14 mouse cellular contexts compared by ENCODE assay signal in the genomic region with DNA sequence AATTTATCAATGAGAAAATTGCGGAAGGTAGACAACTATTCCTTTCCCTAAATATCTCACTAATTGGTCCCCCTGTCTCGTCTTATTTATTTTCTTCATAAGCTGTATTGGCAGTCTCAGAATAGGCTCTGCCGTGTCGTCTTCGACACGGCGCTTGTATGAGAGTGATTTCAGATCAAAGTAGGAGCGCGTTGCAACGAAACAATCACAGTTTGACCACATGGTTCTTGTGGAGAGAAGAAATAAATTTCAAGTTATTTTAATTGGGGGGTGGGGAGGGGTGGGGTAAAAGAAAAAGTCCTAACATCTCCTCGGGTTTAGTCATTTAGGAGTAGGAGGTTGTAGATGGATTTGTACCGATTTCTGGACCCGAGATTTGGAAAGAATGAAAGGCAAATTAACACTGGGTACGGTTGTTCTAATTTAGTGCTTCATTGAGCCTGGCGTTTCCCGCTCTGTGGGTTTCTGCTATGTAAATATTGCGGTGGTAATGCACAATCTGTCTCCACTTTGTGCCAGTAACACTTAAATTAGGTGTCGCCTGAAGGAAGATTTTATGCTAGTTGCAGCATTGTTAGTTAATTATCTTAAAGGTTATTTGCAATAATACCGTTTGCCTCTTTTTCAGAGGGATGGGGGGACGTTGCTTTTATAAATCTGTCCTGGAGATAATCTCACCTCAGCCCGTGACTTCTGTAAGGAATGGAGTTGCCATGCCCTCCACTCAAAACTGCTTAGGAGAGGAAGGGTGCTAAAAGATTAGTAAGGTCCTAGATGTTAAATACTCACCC.
A peak's percentile ranks its signal among the peaks of the same experiment; 100 is the strongest.
DNase-seq lines count a peak whose midpoint lies in the region; ATAC-seq and TF ChIP-seq lines count a peak whose summit lies in the region.
"Had no signal": no experiment of that assay in that cellular context is flagged by ENCODE, and none has a peak within 500 bp of the region (broad histone marks: within the 10 kb centered on the region; RNA-seq: fewer than 3 reads in every experiment).

No protein-coding gene starts in this region.

- peak overlapping the region; percentile 19 for H3K4me2 ChIP-seq in hindbrain, embryonic 13.5 days
- H3K4me2 ChIP-seq in hindbrain, embryonic 11.5 days (replicated peaks; ENCODE audit: low read depth, low read length), result no peak overlapping the region
- peak overlapping the region; percentile 87 for H3K4me2 ChIP-seq in CH12.LX (ENCODE audit: insufficient read depth, low read depth, poor library complexity, severe bottlenecking)
- H3K4me2 ChIP-seq in hindbrain, embryonic 16.5 days (ENCODE audit: low read length), result peak overlapping the region; percentile 25
- H3K4me2 ChIP-seq in kidney, embryonic 14.5 days (replicated peaks; ENCODE audit: low read depth, low read length), result no peak overlapping the region; the same call in 1 of the 2 replicates
- H3K4me2 ChIP-seq: liver, embryonic 15.5 days had no signal

- no peak for TF ChIP-seq RAD21 in CH12.LX (IDR thresholded peaks at IDR 0.05; ENCODE audit: low read depth, low read length)

- 44% methylated on average over 21 of the region's 21 CpGs for WGBS in hindbrain, embryonic 13.5 days
- 69% methylated on average over 21 of the region's 21 CpGs for WGBS in hindbrain, embryonic 11.5 days
- 37% methylated on average over 21 of the region's 21 CpGs for WGBS in hindbrain, embryonic 16.5 days
- WGBS in kidney, embryonic 14.5 days, result 39% methylated on average over 21 of the region's 21 CpGs

- H3K9me3 ChIP-seq in hindbrain, embryonic 13.5 days, result no peaks in the 10 kb centered on the region
- H3K9me3 ChIP-seq in hindbrain, embryonic 11.5 days (ENCODE audit: control insufficient read depth, low read length), result no peaks in the 10 kb centered on the region
- H3K9me3 ChIP-seq in CH12.LX (replicated peaks; ENCODE audit: low read length), result no peaks in the 10 kb centered on the region
- no peaks in the 10 kb centered on the region for H3K9me3 ChIP-seq in hindbrain, embryonic 16.5 days (ENCODE audit: control insufficient read depth, low read length)
- H3K9me3 ChIP-seq in kidney, embryonic 14.5 days (ENCODE audit: control insufficient read depth, low read length), result no peaks in the 10 kb centered on the region
- H3K9me3 ChIP-seq: liver, embryonic 15.5 days had no signal

- dilution Hi-C loops in CH12.LX (cut with MboI; ENCODE audit: extremely low pct_ligation_motif_present, extremely low pct_unique_long_range_greater_than_20kb, low sequenced_read_pairs), result no loop called here

- H3K9ac ChIP-seq in hindbrain, embryonic 13.5 days, result no peak overlapping the region
- no peak overlapping the region for H3K9ac ChIP-seq in hindbrain, embryonic 11.5 days (ENCODE audit: low read depth, low read length)
- H3K9ac ChIP-seq in CH12.LX (ENCODE audit: insufficient read depth, low read depth), result no peak overlapping the region
- H3K9ac ChIP-seq in hindbrain, embryonic 16.5 days (ENCODE audit: low read depth, low read length), result no peak overlapping the region
- H3K9ac ChIP-seq in kidney, embryonic 14.5 days (ENCODE audit: low read depth, low read length), result no peak overlapping the region
- H3K9ac ChIP-seq: liver, embryonic 15.5 days had no signal

- H3K79me2 ChIP-seq in CH12.LX (replicated peaks; ENCODE audit: control insufficient read depth, extremely low read depth, insufficient read depth, poor library complexity, severe bottlenecking), result no peaks in the 10 kb centered on the region

- in situ Hi-C loops in CH12.LX (cut with MboI; ENCODE audit: low pct_ligation_motif_present, low pct_unique_long_range_greater_than_20kb, low sequenced_read_pairs), result no loop called here

- ATAC-seq in hindbrain, embryonic 13.5 days (ENCODE audit: low FRiP score), result peak; percentile 66; the same call in 1 of the 2 replicates
- ATAC-seq in hindbrain, embryonic 11.5 days (ENCODE audit: low FRiP score), result no peak
- ATAC-seq in hindbrain, embryonic 16.5 days, result no peak
- no peak for ATAC-seq in kidney, embryonic 14.5 days (ENCODE audit: low FRiP score, low TSS enrichment)
- ATAC-seq in inflammation-experienced regulatory T-cells, adult 6 months, result no peak

- TF ChIP-seq EP300 in CH12.LX (IDR thresholded peaks at IDR 0.05; ENCODE audit: low read length), result peak; percentile 61

- DNase-seq in hindbrain, embryonic 11.5 days (ENCODE audit: low spot score), result no peak
- DNase-seq in CH12.LX (ENCODE audit: extremely low read depth), result peak; percentile 50
- peak; percentile 82 for DNase-seq in cerebellum, adult 9-11 months
- DNase-seq in thymus, postnatal 14 days, result no peak
- DNase-seq: adrenal gland, postnatal 14 days; gastrocnemius, postnatal 25 days; heart, postnatal 36 days; kidney, postnatal 25 days had no signal

- H3K27ac ChIP-seq in hindbrain, embryonic 13.5 days, result 0 out of 2 replicates have a peak overlapping the region, but pooled peaks have one; percentile 23
- no peak overlapping the region for H3K27ac ChIP-seq in hindbrain, embryonic 11.5 days (ENCODE audit: low read depth, low read length)
- no peak overlapping the region for H3K27ac ChIP-seq in CH12.LX (ENCODE audit: insufficient read depth, low read depth)
- peak overlapping the region; percentile 73 for H3K27ac ChIP-seq in hindbrain, embryonic 16.5 days (ENCODE audit: low read depth, low read length)
- H3K27ac ChIP-seq in kidney, embryonic 14.5 days (ENCODE audit: low read depth, low read length), result no peak overlapping the region
- H3K27ac ChIP-seq: left cerebral cortex, adult 2 months; liver, embryonic 15.5 days had no signal

- TF ChIP-seq POLR2A in CH12.LX (IDR thresholded peaks at IDR 0.05; ENCODE audit: low read depth, low read length), result no peak

- peaks cover 22% of the 10 kb centered on the region; the same call in 1 of the 2 replicates for H3K4me1 ChIP-seq in hindbrain, embryonic 13.5 days (replicated peaks)
- 0 out of 2 replicates have a peak, but pooled peaks cover 3% of the 10 kb centered on the region for H3K4me1 ChIP-seq in hindbrain, embryonic 11.5 days (replicated peaks; ENCODE audit: control insufficient read depth, insufficient read depth, low read length)
- H3K4me1 ChIP-seq in CH12.LX (ENCODE audit: control insufficient read depth in 1 of 2, insufficient read depth in 2 of 2), result peaks cover 0 to 17% of the 10 kb centered on the region in 2 experiments; a peak in 2 of 4 replicates
- H3K4me1 ChIP-seq in hindbrain, embryonic 16.5 days (ENCODE audit: control insufficient read depth, insufficient read depth, low read depth, low read length), result no peaks in the 10 kb centered on the region
- H3K4me1 ChIP-seq in kidney, embryonic 14.5 days (ENCODE audit: control insufficient read depth, insufficient read depth, low read length), result no peaks in the 10 kb centered on the region
- H3K4me1 ChIP-seq: liver, embryonic 15.5 days had no signal

- H3K4me3 ChIP-seq in hindbrain, embryonic 13.5 days, result no peak overlapping the region
- no peak overlapping the region for H3K4me3 ChIP-seq in hindbrain, embryonic 11.5 days (ENCODE audit: low read depth, low read length)
- H3K4me3 ChIP-seq in CH12.LX (replicated peaks in 1 of 3; ENCODE audit: low read depth in 2 of 3, low read length in 2 of 3, poor library complexity in 1 of 3), result no peak overlapping the region
- no peak overlapping the region for H3K4me3 ChIP-seq in hindbrain, embryonic 16.5 days (ENCODE audit: low read length)
- H3K4me3 ChIP-seq in kidney, embryonic 14.5 days (ENCODE audit: low read length), result no peak overlapping the region
- H3K4me3 ChIP-seq: left cerebral cortex, adult 2 months; liver, embryonic 15.5 days had no signal

- peaks cover 15% of the 10 kb centered on the region for H3K27me3 ChIP-seq in hindbrain, embryonic 13.5 days
- H3K27me3 ChIP-seq in hindbrain, embryonic 11.5 days (ENCODE audit: control insufficient read depth, insufficient read depth, low read length), result no peaks in the 10 kb centered on the region
- H3K27me3 ChIP-seq in CH12.LX (replicated peaks), result no peaks in the 10 kb centered on the region
- H3K27me3 ChIP-seq in hindbrain, embryonic 16.5 days (replicated peaks; ENCODE audit: control insufficient read depth, insufficient read depth, low read length), result peaks cover 3% of the 10 kb centered on the region
- H3K27me3 ChIP-seq in kidney, embryonic 14.5 days (ENCODE audit: control insufficient read depth, insufficient read depth, low read length), result peaks cover 10% of the 10 kb centered on the region
- H3K27me3 ChIP-seq: liver, embryonic 15.5 days had no signal

- H3K36me3 ChIP-seq in hindbrain, embryonic 13.5 days, result no peaks in the 10 kb centered on the region
- H3K36me3 ChIP-seq in hindbrain, embryonic 11.5 days (ENCODE audit: control insufficient read depth, insufficient read depth, low read length), result no peaks in the 10 kb centered on the region
- peaks cover 0 to 2% of the 10 kb centered on the region in 2 experiments for H3K36me3 ChIP-seq in CH12.LX (replicated peaks in 1 of 2; ENCODE audit: control insufficient read depth in 1 of 2, insufficient read depth in 1 of 2, low read length in 1 of 2)
- H3K36me3 ChIP-seq in hindbrain, embryonic 16.5 days (ENCODE audit: control insufficient read depth, insufficient read depth, low read length), result no peaks in the 10 kb centered on the region
- no peaks in the 10 kb centered on the region for H3K36me3 ChIP-seq in kidney, embryonic 14.5 days (ENCODE audit: control insufficient read depth, insufficient read depth, low read length)
- H3K36me3 ChIP-seq: liver, embryonic 15.5 days had no signal

- no peak for TF ChIP-seq CTCF in CH12.LX (conservative IDR thresholded peaks at IDR 0.05 in 1 of 2, IDR thresholded peaks at IDR 0.05 in 1 of 2; ENCODE audit: low read depth in 2 of 2, low read length in 2 of 2)

TF ChIP-seq in CH12.LX, 34 proteins besides CTCF, POLR2A, EP300 and RAD21 (continues in another document):
- no peak for TF ChIP-seq JUN (IDR thresholded peaks at IDR 0.05; ENCODE audit: insufficient read depth, low read depth, low read length)
- TF ChIP-seq MXI1 (IDR thresholded peaks at IDR 0.05; ENCODE audit: low read depth, low read length), result no peak
- TF ChIP-seq SMC3 (IDR thresholded peaks at IDR 0.05; ENCODE audit: low read depth, low read length), result no peak
- TF ChIP-seq ZNF384 (IDR thresholded peaks at IDR 0.05; ENCODE audit: low read depth, low read length), result no peak
- no peak for TF ChIP-seq GABPA (IDR thresholded peaks at IDR 0.05; ENCODE audit: insufficient replicate concordance, low read depth, low read length)
- no peak for TF ChIP-seq NRF1 (IDR thresholded peaks at IDR 0.05; ENCODE audit: low read depth, low read length)
- no peak for TF ChIP-seq ETS1 (conservative IDR thresholded peaks at IDR 0.05; ENCODE audit: low read depth, low read length)
- TF ChIP-seq CHD1 (IDR thresholded peaks at IDR 0.05; ENCODE audit: low read depth, low read length), result no peak
- TF ChIP-seq ELF1 (IDR thresholded peaks at IDR 0.05; ENCODE audit: low read depth, low read length), result no peak
- no peak for TF ChIP-seq MAX (IDR thresholded peaks at IDR 0.05; ENCODE audit: low read length)
- TF ChIP-seq ZC3H11A (IDR thresholded peaks at IDR 0.05; ENCODE audit: low read depth, low read length), result no peak
- no peak for TF ChIP-seq POLR2AphosphoS2 (IDR thresholded peaks at IDR 0.05; ENCODE audit: low read depth, low read length)
- no peak for TF ChIP-seq RCOR1 (conservative IDR thresholded peaks at IDR 0.05; ENCODE audit: low read depth, low read length)
- peak; percentile 40; the same call in 1 of the 2 replicates for TF ChIP-seq MAFK (IDR thresholded peaks at IDR 0.05; ENCODE audit: insufficient replicate concordance, low read length)

Comparison
In these comparisons a context has a peak if more than half of its experiments do, and no peak if none do; other contexts are left out.
1. H3K27ac ChIP-seq: peak in hindbrain, embryonic 13.5 days (single experiment) and hindbrain, embryonic 16.5 days (single experiment); none in hindbrain, embryonic 11.5 days (single experiment), CH12.LX (single experiment) and kidney, embryonic 14.5 days (single experiment).
2. H3K4me2 ChIP-seq: peak in hindbrain, embryonic 13.5 days (single experiment), CH12.LX (single experiment) and hindbrain, embryonic 16.5 days (single experiment); none in hindbrain, embryonic 11.5 days (single experiment) and kidney, embryonic 14.5 days (single experiment).
3. DNase-seq: peak in CH12.LX (single experiment) and cerebellum, adult 9-11 months (single experiment); none in hindbrain, embryonic 11.5 days (single experiment) and thymus, postnatal 14 days (single experiment).